Mouse (Mus musculus) midbrain, embryonic 12.5 days (tissue): Measurements from ENCODE around the gene Aldh8a1. TPM values are rescaled to one million over a fixed set of nuclear protein-coding genes. Genes with fewer than 3 reads are reported as not detected.

Experiments
- ATAC-seq: fragments of 200-750 bp; cut with Nextera tagmentation; 2 replicates; pipeline ENCODE4 v1.8.0; 2017; ENCODE audit warnings: low read depth, moderate TSS enrichment, moderate library complexity; ENCODE audit not compliant: low FRiP score
- H3K27ac ChIP-seq: fragments of 300-500 bp; sonication (generic); replicated peaks from 2 replicates; pipeline ENCODE4 v1.5.1; 2016; ENCODE audit warnings: mild to moderate bottlenecking
- H3K27me3 ChIP-seq: fragments of 300-500 bp; sonication (generic); 2 replicates; pipeline ENCODE4 v1.6.1; 2016; ENCODE audit warnings: mild to moderate bottlenecking
- H3K36me3 ChIP-seq: fragments of 300-500 bp; sonication (generic); 2 replicates; pipeline ENCODE4 v1.6.1; 2016
- H3K4me1 ChIP-seq: fragments of 300-500 bp; sonication (generic); 2 replicates; pipeline ENCODE4 v1.6.1; 2016
- H3K4me2 ChIP-seq: fragments of 300-500 bp; sonication (generic); replicated peaks from 2 replicates; pipeline ENCODE4 v1.6.1; 2016; ENCODE audit warnings: mild to moderate bottlenecking, moderate library complexity
- H3K4me3 ChIP-seq: fragments of 300-500 bp; sonication (generic); 2 replicates; pipeline ENCODE4 v1.5.1; 2016; ENCODE audit warnings: mild to moderate bottlenecking
- H3K9ac ChIP-seq: fragments of 300-500 bp; sonication (generic); replicated peaks from 2 replicates; pipeline ENCODE4 v1.6.1; 2016; ENCODE audit warnings: mild to moderate bottlenecking, moderate library complexity
- H3K9me3 ChIP-seq: fragments of 300-500 bp; sonication (generic); 2 replicates; pipeline ENCODE4 v1.6.1; 2016; ENCODE audit warnings: mild to moderate bottlenecking
- WGBS: fragments of 180-500 bp; shearing (Covaris S2); methylation state at CpG from one replicate; pipeline ENCODE4 v1.1.7; 2016; 5-methylcytosine and 5-hydroxymethylcytosine counted together
- polyA plus RNA-seq: library from polyadenylated mRNA; unstranded; fragments of >200 nt; fragmentation: Nextera tagmentation; extraction: Ambion mirVana; gene quantifications from 2 replicates; pipeline ENCODE4 v1.2.1, GENCODE M21; 2016

Aldh8a1 gene
- polyA plus RNA-seq, 1 experiment from 2014 or later: 0.17 TPM

GRCm38 (mm10) chr10:21351766-21352165 is 25.3 kb upstream of the Aldh8a1 start:
- Histone ChIP-seq H3K4me3 (no peak overlapping the region), H3K4me2 (no peak overlapping the region), H3K36me3 (peaks cover 67% of the 10 kb centered on the region), H3K27me3 (no peaks in the 10 kb centered on the region), H3K9me3 (no peaks in the 10 kb centered on the region), H3K9ac (no peak overlapping the region), H3K27ac (no peak overlapping the region), H3K4me1 (no peaks in the 10 kb centered on the region)
- WGBS: 60% methylated on average over 12 of the region's 12 CpGs
- no peak for ATAC-seq

DNA sequence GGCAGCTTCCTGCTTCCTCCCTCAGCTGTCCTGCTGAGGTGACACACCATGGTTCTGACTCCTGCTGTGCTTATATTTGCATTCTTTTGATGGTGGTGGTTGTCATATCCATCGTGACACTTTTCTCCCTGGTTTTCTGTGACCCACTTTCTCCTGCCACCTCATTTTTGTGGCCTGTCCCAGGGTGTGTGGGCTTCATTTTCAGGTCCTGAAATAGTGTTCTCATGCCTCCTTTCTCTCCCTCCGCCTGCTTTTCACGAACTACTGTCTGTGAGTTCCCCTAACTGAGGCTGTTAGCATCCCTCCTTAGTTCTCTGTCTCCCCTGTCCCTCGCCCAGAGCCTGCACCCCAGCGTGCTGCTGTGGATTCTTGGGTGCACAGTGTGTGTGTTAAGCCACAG is 23.2 kb upstream of the Aldh8a1 start:
- H3K9ac ChIP-seq: no peak overlapping the region
- no peaks in the 10 kb centered on the region for H3K9me3 ChIP-seq
- 74% methylated on average over 5 of the region's 5 CpGs for WGBS
- H3K36me3 ChIP-seq: peaks cover 70% of the 10 kb centered on the region
- no peak overlapping the region for H3K4me3 ChIP-seq
- H3K4me1 ChIP-seq: no peaks in the 10 kb centered on the region
- no peak overlapping the region for H3K4me2 ChIP-seq
- H3K27ac ChIP-seq: no peak overlapping the region
- ATAC-seq: no peak
- no peaks in the 10 kb centered on the region for H3K27me3 ChIP-seq

- no peaks in the 10 kb centered on the region for H3K9me3 ChIP-seq
- peaks cover 71% of the 10 kb centered on the region for H3K36me3 ChIP-seq
- 95% methylated on average over 7 of the region's 7 CpGs for WGBS
- H3K27me3 ChIP-seq: no peaks in the 10 kb centered on the region
- H3K4me2 ChIP-seq: no peak overlapping the region
- no peak overlapping the region for H3K27ac ChIP-seq
- H3K9ac ChIP-seq: no peak overlapping the region
- ATAC-seq: no peak
- H3K4me1 ChIP-seq: no peaks in the 10 kb centered on the region
- H3K4me3 ChIP-seq: no peak overlapping the region
Observed at GRCm38 (mm10) chr10:21354506-21354905, 22.6 kb upstream of the Aldh8a1 start.

- Histone ChIP-seq H3K36me3 (peaks cover 53% of the 10 kb centered on the region), H3K27me3 (no peaks in the 10 kb centered on the region), H3K4me1 (no peaks in the 10 kb centered on the region), H3K9ac (no peak overlapping the region), H3K9me3 (no peaks in the 10 kb centered on the region), H3K27ac (no peak overlapping the region), H3K4me3 (no peak overlapping the region), H3K4me2 (no peak overlapping the region)
- ATAC-seq: no peak
- 95% methylated on average over 8 of the region's 8 CpGs for WGBS
Observed at GRCm38 (mm10) chr10:21357986-21358385, 19.1 kb upstream of the Aldh8a1 start.

DNA sequence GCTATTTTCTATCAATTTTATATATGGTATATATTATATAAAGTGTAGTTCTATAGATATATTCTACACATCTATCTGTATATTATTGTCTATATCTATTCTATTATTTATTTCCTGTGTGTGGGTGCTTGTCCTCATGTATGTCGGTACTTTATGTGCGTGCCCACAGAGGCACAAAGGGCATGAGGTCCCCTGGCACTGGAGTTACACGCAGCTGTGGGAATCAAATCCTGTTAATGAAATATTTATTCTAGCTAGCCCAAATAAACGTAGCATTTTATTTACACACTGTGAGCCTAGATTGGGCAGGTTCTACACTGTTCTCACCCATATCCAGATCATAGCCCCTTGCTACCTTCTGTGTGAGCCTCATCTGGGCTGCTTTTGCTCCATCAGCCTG is 18.0 kb upstream of the Aldh8a1 start:
- WGBS: 89% methylated on average over 4 of the region's 4 CpGs
- no peak for ATAC-seq
- Histone ChIP-seq H3K4me1 (no peaks in the 10 kb centered on the region), H3K4me2 (no peak overlapping the region), H3K4me3 (no peak overlapping the region), H3K27me3 (no peaks in the 10 kb centered on the region), H3K36me3 (peaks cover 52% of the 10 kb centered on the region), H3K9me3 (no peaks in the 10 kb centered on the region), H3K27ac (no peak overlapping the region), H3K9ac (no peak overlapping the region)

- ATAC-seq: no peak
- Histone ChIP-seq H3K9me3 (no peaks in the 10 kb centered on the region), H3K27me3 (no peaks in the 10 kb centered on the region), H3K4me2 (no peak overlapping the region), H3K9ac (no peak overlapping the region), H3K36me3 (peaks cover 61% of the 10 kb centered on the region), H3K4me3 (no peak overlapping the region), H3K4me1 (no peaks in the 10 kb centered on the region), H3K27ac (no peak overlapping the region)
- 89% methylated on average over 7 of the region's 7 CpGs for whole genome bisulfite sequencing
Observed at GRCm38 (mm10) chr10:21361871-21362270, 15.2 kb upstream of the Aldh8a1 start.

- Histone ChIP-seq H3K27me3 (no peaks in the 10 kb centered on the region), H3K4me3 (no peak overlapping the region), H3K9me3 (no peaks in the 10 kb centered on the region), H3K27ac (no peak overlapping the region), H3K4me2 (no peak overlapping the region), H3K4me1 (no peaks in the 10 kb centered on the region), H3K36me3 (peaks cover 62% of the 10 kb centered on the region), H3K9ac (no peak overlapping the region)
- WGBS: 94% methylated on average over 4 of the region's 4 CpGs
- ATAC-seq: no peak
Observed at GRCm38 (mm10) chr10:21363297-21363696, 13.8 kb upstream of the Aldh8a1 start.

DNA sequence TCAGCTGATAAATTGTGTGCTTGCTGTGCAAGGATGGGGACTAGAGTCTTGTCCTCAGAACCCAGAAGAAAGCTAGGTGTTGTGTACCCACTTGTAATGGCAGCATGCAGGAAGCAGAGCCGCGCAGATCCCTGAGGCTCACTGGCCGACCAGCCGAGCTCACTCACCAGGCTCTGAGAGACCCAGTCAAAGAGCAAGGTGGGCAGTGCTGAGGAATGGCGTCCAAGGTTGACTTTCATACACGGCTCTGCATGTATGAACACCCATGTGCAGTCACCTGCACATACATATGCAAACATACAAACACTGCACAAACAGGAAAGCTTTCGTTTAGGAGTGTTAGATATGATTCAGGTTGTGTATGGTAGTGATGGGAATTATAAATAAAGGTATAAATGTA is 12.1 kb upstream of the Aldh8a1 start:
- Histone ChIP-seq H3K9ac (no peak overlapping the region), H3K4me3 (no peak overlapping the region), H3K9me3 (no peaks in the 10 kb centered on the region), H3K27me3 (no peaks in the 10 kb centered on the region), H3K27ac (no peak overlapping the region), H3K36me3 (peaks cover 70% of the 10 kb centered on the region), H3K4me2 (no peak overlapping the region), H3K4me1 (no peaks in the 10 kb centered on the region)
- no peak for ATAC-seq
- WGBS: 94% methylated on average over 7 of the region's 7 CpGs

- no peaks in the 10 kb centered on the region for H3K4me1 ChIP-seq
- H3K27me3 ChIP-seq: no peaks in the 10 kb centered on the region
- H3K36me3 ChIP-seq: peaks cover 74% of the 10 kb centered on the region
- H3K27ac ChIP-seq: no peak overlapping the region
- ATAC-seq: no peak
- no peak overlapping the region for H3K4me3 ChIP-seq
- H3K9ac ChIP-seq: no peak overlapping the region
- no peak overlapping the region for H3K4me2 ChIP-seq
- H3K9me3 ChIP-seq: no peaks in the 10 kb centered on the region
- 87% methylated on average over 4 of the region's 4 CpGs for WGBS
Observed at GRCm38 (mm10) chr10:21365897-21366296, 11.2 kb upstream of the Aldh8a1 start.

GRCm38 (mm10) chr10:21366471-21366870 is 10.6 kb upstream of the Aldh8a1 start:
- no peaks in the 10 kb centered on the region for H3K27me3 ChIP-seq
- no peak overlapping the region for H3K27ac ChIP-seq
- ATAC-seq: no peak
- H3K9me3 ChIP-seq: no peaks in the 10 kb centered on the region
- no peaks in the 10 kb centered on the region for H3K4me1 ChIP-seq
- H3K4me2 ChIP-seq: no peak overlapping the region
- no peak overlapping the region for H3K4me3 ChIP-seq
- peaks cover 78% of the 10 kb centered on the region for H3K36me3 ChIP-seq
- no peak overlapping the region for H3K9ac ChIP-seq
- WGBS: 80% methylated on average over 3 of the region's 3 CpGs

GRCm38 (mm10) chr10:21367481-21367880 is 9.6 kb upstream of the Aldh8a1 start:
- Histone ChIP-seq H3K36me3 (peaks cover 71% of the 10 kb centered on the region), H3K27me3 (no peaks in the 10 kb centered on the region), H3K9ac (no peak overlapping the region), H3K4me2 (no peak overlapping the region), H3K27ac (no peak overlapping the region), H3K4me3 (no peak overlapping the region), H3K4me1 (no peaks in the 10 kb centered on the region), H3K9me3 (no peaks in the 10 kb centered on the region)
- 95% methylated on average over 9 of the region's 9 CpGs for WGBS
- ATAC-seq: no peak

GRCm38 (mm10) chr10:21369586-21369985 is 7.5 kb upstream of the Aldh8a1 start:
- H3K9me3 ChIP-seq: no peaks in the 10 kb centered on the region
- no peak for ATAC-seq
- H3K4me3 ChIP-seq: no peak overlapping the region
- H3K4me2 ChIP-seq: no peak overlapping the region
- no peak overlapping the region for H3K27ac ChIP-seq
- no peak overlapping the region for H3K9ac ChIP-seq
- H3K27me3 ChIP-seq: no peaks in the 10 kb centered on the region
- WGBS: 38% methylated on average over 2 of the region's 2 CpGs
- no peaks in the 10 kb centered on the region for H3K4me1 ChIP-seq
- peaks cover 58% of the 10 kb centered on the region for H3K36me3 ChIP-seq

- WGBS: 99% methylated on average over 6 of the region's 6 CpGs
- no peak overlapping the region for H3K9ac ChIP-seq
- no peaks in the 10 kb centered on the region for H3K9me3 ChIP-seq
- H3K36me3 ChIP-seq: peaks cover 35% of the 10 kb centered on the region
- no peaks in the 10 kb centered on the region for H3K27me3 ChIP-seq
- H3K4me1 ChIP-seq: no peaks in the 10 kb centered on the region
- ATAC-seq: no peak
- H3K4me2 ChIP-seq: no peak overlapping the region
- H3K4me3 ChIP-seq: no peak overlapping the region
- no peak overlapping the region for H3K27ac ChIP-seq
Observed at GRCm38 (mm10) chr10:21372271-21372670, 4.8 kb upstream of the Aldh8a1 start.
